Mouse (Mus musculus) E14TG2a.4 (cell line): ENCODE data around the gene Kdm2a.

Experiments
- CTCF ChIP-seq: conservative IDR thresholded peaks from 2 replicates; pipeline ENCODE4 v1.5.1; 2014; ENCODE audit warnings: low read length
- POU5F1 ChIP-seq: IDR thresholded peaks from 2 replicates; pipeline ENCODE4 v1.6.1; 2014; ENCODE audit warnings: low read length, borderline replicate concordance

DNA sequence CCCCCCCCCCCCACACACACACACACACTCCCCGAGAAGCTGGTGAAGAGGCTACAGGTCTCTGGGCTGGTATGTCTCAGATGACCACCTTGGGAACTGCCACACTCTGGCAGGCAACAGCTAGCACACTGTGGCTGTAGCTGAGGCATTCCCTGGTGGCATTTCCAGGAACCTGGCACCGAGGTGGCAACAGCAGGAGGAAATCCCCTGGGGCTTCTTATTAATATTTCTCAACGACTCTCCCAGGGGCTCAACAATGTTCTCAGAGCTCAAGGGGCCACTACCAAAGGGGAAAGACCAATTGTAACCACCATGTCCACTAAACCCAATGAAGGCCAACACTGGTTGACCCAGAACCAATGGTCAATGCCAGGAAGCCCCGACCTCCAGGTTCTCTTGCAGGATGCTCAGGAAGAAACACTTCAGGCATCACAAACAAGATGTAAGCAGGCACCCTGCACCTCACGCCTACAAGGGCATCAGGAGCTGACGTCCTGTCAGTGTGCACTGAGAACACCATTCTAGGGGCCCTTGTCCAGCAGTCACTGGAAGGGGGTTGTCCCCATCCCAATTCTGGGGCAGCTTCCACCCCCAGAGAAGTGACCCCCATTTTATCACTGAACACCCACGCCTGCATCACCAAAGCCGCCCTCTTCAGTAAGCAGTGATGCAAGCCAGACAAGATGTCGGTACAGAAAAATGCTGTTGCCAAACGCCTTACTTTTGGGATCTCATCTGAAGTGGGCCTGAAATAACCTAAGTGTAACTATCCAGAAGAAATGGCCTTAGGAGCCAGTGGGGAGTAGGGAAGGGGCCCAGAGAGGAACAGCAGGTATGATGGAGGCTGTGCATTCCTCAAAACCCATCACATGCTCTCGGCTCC is 97.0 kb downstream of the Kdm2a start:
- TF ChIP-seq CTCF, result no peak
- TF ChIP-seq POU5F1, result no peak
